Mouse (Mus musculus): ENCODE results near the gene Gm20696. TPM values are rescaled to one million over a fixed set of nuclear protein-coding genes. Genes with fewer than 3 reads are reported as not detected.

Gm20696 gene
- polyA plus RNA-seq, 1 experiment from 2014 or later, result 2.6 TPM

DNA sequence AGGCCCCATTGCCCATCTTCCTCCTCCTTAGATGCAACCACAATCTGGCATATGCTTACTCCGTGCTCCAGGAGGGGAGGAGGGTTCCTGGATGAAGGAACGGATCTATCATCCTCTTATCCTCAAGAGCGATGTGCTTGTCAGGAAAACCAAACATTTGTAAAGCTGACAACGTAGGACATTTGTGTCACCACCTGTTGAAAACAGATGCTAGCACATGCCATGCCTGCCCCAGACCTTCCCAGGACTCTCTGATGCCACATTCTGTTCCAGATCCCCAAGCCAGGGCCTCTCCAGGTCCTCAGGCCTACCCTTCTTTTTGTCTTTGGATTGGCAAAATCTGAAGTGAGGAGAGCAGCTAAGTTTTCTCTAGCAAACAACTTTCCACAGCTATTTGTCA, 257.7 kb downstream of the Gm20696 start:
- H3K4me1 ChIP-seq (replicated peaks), result peaks cover 17% of the 10 kb centered on the region
- no peak for ATAC-seq (ENCODE audit: insufficient number of reproducible peaks, low FRiP score)
- H3K4me2 ChIP-seq, result no peak overlapping the region
- H3K9ac ChIP-seq, result no peak overlapping the region
- no peaks in the 10 kb centered on the region for H3K9me3 ChIP-seq (replicated peaks)
- H3K27ac ChIP-seq (ENCODE audit: poor library complexity, severe bottlenecking), result no peak overlapping the region
- no peak overlapping the region for H3K4me3 ChIP-seq
- H3K27me3 ChIP-seq (replicated peaks), result no peaks in the 10 kb centered on the region
- no peaks in the 10 kb centered on the region for H3K36me3 ChIP-seq
- 56% methylated on average over 4 of the region's 4 CpGs for WGBS

- Histone ChIP-seq H3K4me1 (replicated peaks) (peaks cover 13% of the 10 kb centered on the region), H3K27ac (ENCODE audit: poor library complexity, severe bottlenecking) (no peak overlapping the region), H3K36me3 (no peaks in the 10 kb centered on the region), H3K4me2 (no peak overlapping the region), H3K9me3 (replicated peaks) (no peaks in the 10 kb centered on the region), H3K27me3 (replicated peaks) (no peaks in the 10 kb centered on the region), H3K9ac (no peak overlapping the region), H3K4me3 (no peak overlapping the region)
- ATAC-seq (ENCODE audit: insufficient number of reproducible peaks, low FRiP score), result no peak
- WGBS, result 84% methylated on average over 6 of the region's 6 CpGs
Observed at GRCm38 (mm10) chr6:99403755-99404390, 262.7 kb downstream of the Gm20696 start.

GRCm38 (mm10) chr6:99402941-99403340, 263.7 kb downstream of the Gm20696 start:
- no peak overlapping the region for H3K9ac ChIP-seq
- H3K4me1 ChIP-seq (replicated peaks), result peaks cover 9% of the 10 kb centered on the region
- no peaks in the 10 kb centered on the region for H3K36me3 ChIP-seq
- no peak overlapping the region for H3K4me3 ChIP-seq
- ATAC-seq (ENCODE audit: insufficient number of reproducible peaks, low FRiP score), result no peak
- no peak overlapping the region for H3K27ac ChIP-seq (ENCODE audit: poor library complexity, severe bottlenecking)
- WGBS, result 75% methylated on average over 9 of the region's 9 CpGs
- H3K27me3 ChIP-seq (replicated peaks), result no peaks in the 10 kb centered on the region
- H3K4me2 ChIP-seq, result no peak overlapping the region
- H3K9me3 ChIP-seq (replicated peaks), result no peaks in the 10 kb centered on the region

GRCm38 (mm10) chr6:99402370-99402769, 264.2 kb downstream of the Gm20696 start:
- H3K9me3 ChIP-seq (replicated peaks), result no peaks in the 10 kb centered on the region
- H3K27ac ChIP-seq (ENCODE audit: poor library complexity, severe bottlenecking), result no peak overlapping the region
- H3K4me2 ChIP-seq, result no peak overlapping the region
- ATAC-seq (ENCODE audit: insufficient number of reproducible peaks, low FRiP score), result no peak
- no peaks in the 10 kb centered on the region for H3K36me3 ChIP-seq
- H3K9ac ChIP-seq, result no peak overlapping the region
- 70% methylated on average over 3 of the region's 3 CpGs for WGBS
- H3K4me1 ChIP-seq (replicated peaks), result peaks cover 9% of the 10 kb centered on the region
- H3K4me3 ChIP-seq, result no peak overlapping the region
- no peaks in the 10 kb centered on the region for H3K27me3 ChIP-seq (replicated peaks)

DNA sequence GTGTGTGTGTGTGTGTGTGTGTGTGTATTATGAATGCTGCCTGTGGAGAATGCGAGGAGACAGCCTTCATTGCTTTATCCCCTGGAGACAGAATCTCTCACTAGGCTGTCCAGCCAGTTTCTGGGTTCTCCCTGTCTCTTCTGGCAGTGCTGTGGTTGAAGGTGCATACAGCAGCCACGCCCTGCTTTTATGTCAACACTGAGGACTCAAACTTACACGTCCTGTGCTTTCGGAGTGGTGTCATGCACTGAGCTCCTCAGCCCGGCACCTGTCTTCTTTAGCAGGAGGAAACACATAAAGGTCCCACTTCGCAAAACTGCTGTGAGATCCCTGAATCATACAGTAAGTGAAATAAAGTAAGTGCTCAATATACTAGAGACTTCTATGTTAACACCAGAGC, 264.8 kb downstream of the Gm20696 start:
- ATAC-seq (ENCODE audit: insufficient number of reproducible peaks, low FRiP score), result no peak
- 79% methylated on average over 6 of the region's 6 CpGs for WGBS

DNA sequence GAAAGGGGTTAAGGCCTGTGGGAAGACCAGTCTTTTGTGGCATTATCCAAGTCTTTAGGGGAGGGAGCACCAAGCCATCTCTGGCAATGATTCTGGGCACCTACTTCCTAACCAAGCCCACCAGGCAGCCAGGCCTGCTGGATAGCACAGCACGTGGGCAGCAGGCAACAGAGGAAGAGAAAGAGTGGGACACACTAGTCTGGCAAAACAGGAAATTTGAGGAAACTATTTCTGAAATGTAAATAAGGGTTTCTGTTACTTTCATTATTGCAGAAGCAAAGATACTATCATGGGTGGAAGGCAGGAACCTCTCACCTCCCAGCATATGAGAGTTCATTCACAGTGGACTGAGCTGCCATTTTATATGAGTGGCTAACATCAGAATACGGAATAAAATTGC, 265.4 kb downstream of the Gm20696 start:
- H3K27ac ChIP-seq (ENCODE audit: poor library complexity, severe bottlenecking), result no peak overlapping the region
- no peaks in the 10 kb centered on the region for H3K27me3 ChIP-seq (replicated peaks)
- no peak overlapping the region for H3K4me3 ChIP-seq
- H3K9me3 ChIP-seq (replicated peaks), result no peaks in the 10 kb centered on the region
- no peaks in the 10 kb centered on the region for H3K36me3 ChIP-seq
- WGBS, result 71% methylated on average over 2 of the region's 2 CpGs
- no peak overlapping the region for H3K9ac ChIP-seq
- H3K4me2 ChIP-seq, result no peak overlapping the region
- no peak for ATAC-seq (ENCODE audit: insufficient number of reproducible peaks, low FRiP score)
- H3K4me1 ChIP-seq (replicated peaks), result peaks cover 6% of the 10 kb centered on the region

More for the DNA sequence above, 264.8 kb downstream of the Gm20696 start:
- Histone ChIP-seq H3K4me2 (no peak overlapping the region), H3K9ac (no peak overlapping the region), H3K27ac (ENCODE audit: poor library complexity, severe bottlenecking) (no peak overlapping the region), H3K4me3 (no peak overlapping the region), H3K36me3 (no peaks in the 10 kb centered on the region), H3K4me1 (replicated peaks) (peaks cover 9% of the 10 kb centered on the region), H3K9me3 (replicated peaks) (no peaks in the 10 kb centered on the region), H3K27me3 (replicated peaks) (no peaks in the 10 kb centered on the region)

DNA sequence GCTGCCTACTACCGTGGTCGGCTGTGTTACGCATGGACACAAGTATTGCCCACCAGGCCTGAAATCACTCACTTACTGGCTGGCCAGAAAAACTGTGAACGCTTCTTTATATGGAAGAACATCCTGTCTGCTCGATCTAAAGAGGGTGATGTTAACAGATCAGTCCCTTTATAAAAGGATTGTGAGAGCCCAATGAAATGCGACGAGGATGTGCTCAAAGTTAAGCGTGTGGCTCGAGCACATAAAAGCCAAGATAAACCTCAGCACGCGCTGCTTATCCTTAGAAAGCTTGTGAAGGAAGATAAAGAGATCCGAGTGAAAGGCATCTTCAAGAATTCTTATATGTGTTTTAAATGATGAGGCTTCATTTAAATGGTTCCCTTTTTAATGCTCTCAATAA, 270.9 kb downstream of the Gm20696 start:
- Histone ChIP-seq H3K4me2 (no peak overlapping the region), H3K4me1 (replicated peaks) (no peaks in the 10 kb centered on the region), H3K36me3 (no peaks in the 10 kb centered on the region), H3K27me3 (replicated peaks) (no peaks in the 10 kb centered on the region), H3K9ac (no peak overlapping the region), H3K27ac (ENCODE audit: poor library complexity, severe bottlenecking) (no peak overlapping the region), H3K4me3 (no peak overlapping the region), H3K9me3 (replicated peaks) (no peaks in the 10 kb centered on the region)
- ATAC-seq (ENCODE audit: insufficient number of reproducible peaks, low FRiP score), result no peak
- 72% methylated on average over 12 of the region's 12 CpGs for WGBS

DNA sequence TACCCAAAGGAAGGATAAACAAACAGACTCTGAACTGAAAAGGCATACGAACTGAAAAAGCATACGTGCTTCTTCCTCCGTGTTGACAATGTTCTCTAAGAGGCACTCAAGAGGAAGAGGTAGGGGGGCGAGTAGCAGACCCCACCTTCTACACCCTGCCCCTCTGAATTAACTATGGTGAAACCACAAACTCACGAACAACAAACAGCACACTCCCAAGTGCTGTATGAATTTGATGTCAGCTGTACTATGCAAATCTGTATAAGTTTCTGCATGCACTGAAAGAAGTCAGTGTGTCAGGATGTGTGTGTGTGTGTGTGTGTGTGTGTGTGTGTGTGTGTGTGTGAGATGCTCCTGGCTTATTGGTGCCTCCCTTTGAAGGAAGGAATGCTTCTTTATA, 271.8 kb downstream of the Gm20696 start:
- 61% methylated on average over 5 of the region's 5 CpGs for WGBS
- no peaks in the 10 kb centered on the region for H3K9me3 ChIP-seq (replicated peaks)
- H3K36me3 ChIP-seq, result no peaks in the 10 kb centered on the region
- H3K27ac ChIP-seq (ENCODE audit: poor library complexity, severe bottlenecking), result no peak overlapping the region
- no peak overlapping the region for H3K4me2 ChIP-seq
- H3K4me1 ChIP-seq (replicated peaks), result peaks cover 3% of the 10 kb centered on the region; the same call in 1 of the 2 replicates
- no peak overlapping the region for H3K4me3 ChIP-seq
- H3K27me3 ChIP-seq (replicated peaks), result no peaks in the 10 kb centered on the region
- no peak overlapping the region for H3K9ac ChIP-seq
- no peak for ATAC-seq (ENCODE audit: insufficient number of reproducible peaks, low FRiP score)

DNA sequence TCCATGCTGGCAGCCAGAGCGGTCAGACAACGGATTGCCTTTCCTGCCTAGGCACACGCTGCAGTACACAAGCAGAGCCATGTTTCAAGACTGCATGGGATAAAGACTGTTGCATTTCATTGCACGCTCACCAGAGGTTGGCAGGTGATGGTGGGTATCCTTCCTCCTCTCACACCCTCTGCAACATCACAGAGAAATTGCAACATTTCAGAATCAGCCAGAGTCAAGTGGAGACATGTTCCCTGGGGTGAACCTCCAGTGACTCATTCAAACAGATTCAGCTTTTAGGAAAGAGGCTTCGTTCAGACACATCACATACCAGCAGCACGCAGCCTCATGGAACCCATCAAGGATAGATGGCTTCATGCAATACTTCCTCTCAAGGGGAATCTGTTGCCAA, 274.1 kb downstream of the Gm20696 start:
- Histone ChIP-seq H3K36me3 (no peaks in the 10 kb centered on the region), H3K4me3 (no peak overlapping the region), H3K4me1 (replicated peaks) (peaks cover 13% of the 10 kb centered on the region), H3K9ac (no peak overlapping the region), H3K27ac (ENCODE audit: poor library complexity, severe bottlenecking) (no peak overlapping the region), H3K27me3 (replicated peaks) (no peaks in the 10 kb centered on the region), H3K9me3 (replicated peaks) (no peaks in the 10 kb centered on the region), H3K4me2 (no peak overlapping the region)
- WGBS, result 93% methylated on average over 6 of the region's 6 CpGs
- no peak for ATAC-seq (ENCODE audit: insufficient number of reproducible peaks, low FRiP score)

DNA sequence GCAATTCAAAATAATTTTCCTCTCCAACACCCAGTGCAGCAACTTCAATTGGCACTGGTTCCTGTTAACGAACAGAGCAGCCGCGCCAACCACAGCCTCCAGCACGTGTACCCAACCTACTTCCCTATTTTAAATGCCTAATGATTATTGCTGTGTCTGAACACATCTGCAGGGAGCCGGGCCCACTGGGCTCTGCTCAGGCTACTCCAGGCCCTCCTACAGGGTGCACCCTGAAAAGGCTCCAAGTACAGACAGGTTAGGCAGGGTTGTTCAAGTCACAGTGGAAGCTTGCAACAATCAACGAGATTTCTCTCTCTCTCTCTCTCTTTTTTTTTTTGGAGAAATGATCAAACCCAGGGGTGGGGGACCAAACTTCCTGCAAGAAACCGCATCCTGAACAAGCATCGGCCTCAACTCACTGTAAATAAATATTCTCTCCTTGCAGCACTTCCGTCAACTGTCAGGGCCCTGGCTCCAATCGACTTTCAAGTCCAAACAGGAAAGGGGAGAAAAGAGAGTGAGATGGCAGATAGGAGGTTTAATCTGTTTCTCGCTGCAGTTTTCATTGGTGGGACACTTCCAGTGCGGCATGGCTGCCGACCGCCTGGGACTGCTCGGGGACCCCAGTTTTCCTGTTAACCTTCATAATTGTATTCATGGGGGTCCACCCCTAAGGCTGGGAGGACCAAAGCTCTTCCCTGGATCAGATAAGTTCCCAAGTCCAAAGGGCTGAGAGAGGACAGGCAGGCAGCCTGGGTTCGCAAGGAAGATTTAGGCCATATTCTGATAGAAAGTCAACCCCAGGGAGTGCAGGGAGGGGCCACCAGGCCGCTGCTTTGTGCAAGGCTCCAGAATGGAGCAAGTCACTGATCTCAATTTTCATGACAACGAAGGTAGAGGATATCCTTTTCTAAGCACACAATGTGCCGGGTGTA, 277.6 kb downstream of the Gm20696 start:
- peak overlapping the region; percentile 50 for H3K27ac ChIP-seq (ENCODE audit: poor library complexity, severe bottlenecking)
- peak; percentile 44; the same call in 1 of the 2 replicates for ATAC-seq (ENCODE audit: insufficient number of reproducible peaks, low FRiP score)
- 0 out of 2 replicates have a peak overlapping the region, but pooled peaks have one; percentile 1 for H3K4me2 ChIP-seq
- peaks cover 24% of the 10 kb centered on the region for H3K4me1 ChIP-seq (replicated peaks)
- no peaks in the 10 kb centered on the region for H3K27me3 ChIP-seq (replicated peaks)
- no peak overlapping the region for H3K9ac ChIP-seq
- no peaks in the 10 kb centered on the region for H3K36me3 ChIP-seq
- WGBS, result 53% methylated on average over 19 of the region's 19 CpGs
- H3K9me3 ChIP-seq (replicated peaks), result no peaks in the 10 kb centered on the region
- H3K4me3 ChIP-seq, result no peak overlapping the region

GRCm38 (mm10) chr6:99388023-99388422, 278.6 kb downstream of the Gm20696 start:
- Histone ChIP-seq H3K4me3 (no peak overlapping the region), H3K27ac (ENCODE audit: poor library complexity, severe bottlenecking) (no peak overlapping the region)
- WGBS, result 77% methylated on average over 5 of the region's 5 CpGs

More at GRCm38 (mm10) chr6:99388023-99388422, 278.6 kb downstream of the Gm20696 start:
- Histone ChIP-seq H3K9me3 (replicated peaks) (no peaks in the 10 kb centered on the region), H3K27me3 (replicated peaks) (no peaks in the 10 kb centered on the region), H3K4me2 (no peak overlapping the region), H3K9ac (no peak overlapping the region), H3K36me3 (no peaks in the 10 kb centered on the region), H3K4me1 (replicated peaks) (peaks cover 33% of the 10 kb centered on the region)
- ATAC-seq (ENCODE audit: insufficient number of reproducible peaks, low FRiP score), result no peak
